Mouse (Mus musculus) megakaryocyte, embryonic 14.5 days (primary cell): ENCODE results near the gene Nf1.

Experiments
- FLI1 ChIP-seq: IDR thresholded peaks from 2 replicates; pipeline ENCODE4 v1.6.1; 2012; ENCODE audit warnings: low read length, inconsistent platforms, mixed read lengths
- GATA1 ChIP-seq: IDR thresholded peaks from 3 replicates; pipeline ENCODE4 v1.6.1; 2012; ENCODE audit warnings: mixed read lengths, low read length, inconsistent platforms, borderline replicate concordance

- no peak for TF ChIP-seq GATA1
- no peak for TF ChIP-seq FLI1
These were observed 43.3 kb upstream of the Nf1 start for GRCm38 (mm10) chr11:79296167-79296566.
